Mouse (Mus musculus): ENCODE measurements around the gene Clta. TPM values are rescaled to one million over a fixed set of nuclear protein-coding genes. Genes with fewer than 3 reads are reported as not detected.

Clta gene
- polyA plus RNA-seq, 1 experiment from 2014 or later: 236 TPM

Other genes with a start within 250 kb of the Clta start
- gene Olfr159, start 233.4 kb upstream of the Clta start, polyA plus RNA-seq (2015; fragmentation: Nextera tagmentation; extraction: Ambion mirVana): not detected in 2 replicates
- not detected in 2 replicates for gene Olfr156, start 180.6 kb upstream of the Clta start, polyA plus RNA-seq (2015; fragmentation: Nextera tagmentation; extraction: Ambion mirVana)
- not detected in 2 replicates for gene Olfr157, start 164.3 kb upstream of the Clta start, polyA plus RNA-seq (2015; fragmentation: Nextera tagmentation; extraction: Ambion mirVana)
- gene Olfr155, start 152.9 kb upstream of the Clta start, polyA plus RNA-seq (2015; fragmentation: Nextera tagmentation; extraction: Ambion mirVana): not detected in 2 replicates
- 34.6 and 37.9 TPM in 2 replicates for gene Reck, start 128.9 kb upstream of the Clta start, polyA plus RNA-seq (2015; fragmentation: Nextera tagmentation; extraction: Ambion mirVana)
- gene Glipr2, start 47.1 kb upstream of the Clta start, polyA plus RNA-seq (2015; fragmentation: Nextera tagmentation; extraction: Ambion mirVana): 85.6 and 108 TPM in 2 replicates
- not detected in 2 replicates for gene Ccin, start 21.0 kb upstream of the Clta start, polyA plus RNA-seq (2015; fragmentation: Nextera tagmentation; extraction: Ambion mirVana)
- 26.2 and 26.6 TPM in 2 replicates for gene Gne, start 79.7 kb downstream of the Clta start, polyA plus RNA-seq (2015; fragmentation: Nextera tagmentation; extraction: Ambion mirVana)
- 12.1 and 15.6 TPM in 2 replicates for gene Rnf38, start 229.3 kb downstream of the Clta start, polyA plus RNA-seq (2015; fragmentation: Nextera tagmentation; extraction: Ambion mirVana)